Mouse (Mus musculus): Measurements from ENCODE around the gene Tfeb. TPM values are rescaled to one million over a fixed set of nuclear protein-coding genes. Genes with fewer than 3 reads are reported as not detected.
A peak's percentile ranks its signal among the peaks of the same experiment; 100 is the strongest.

Gene Tfeb
- total and polyA plus RNA-seq, 3 experiments, result 29.1 to 49.3 (median 39.9) TPM

- TF ChIP-seq ZC3H11A (IDR thresholded peaks at IDR 0.05; ENCODE audit: low read depth, low read length) (no peak), IRF4 (IDR thresholded peaks at IDR 0.05; ENCODE audit: low read depth, low read length) (peak; percentile 46), EP300 (IDR thresholded peaks at IDR 0.05; ENCODE audit: low read length) (peak; percentile 46; the same call in 1 of the 2 replicates), ETS1 (conservative IDR thresholded peaks at IDR 0.05; ENCODE audit: low read depth, low read length) (peak; percentile 56; the same call in 1 of the 2 replicates), TCF12 (IDR thresholded peaks at IDR 0.05; ENCODE audit: low read depth, low read length) (peak; percentile 88), POLR2A (IDR thresholded peaks at IDR 0.05; ENCODE audit: low read depth, low read length) (0 out of 2 replicates have a peak, but pooled peaks have one; percentile 23), MXI1 (IDR thresholded peaks at IDR 0.05; ENCODE audit: low read depth, low read length) (no peak; the same call in 1 of the 2 replicates), MYC (IDR thresholded peaks at IDR 0.05; ENCODE audit: low read depth, low read length) (0 out of 2 replicates have a peak, but pooled peaks have one; percentile 29), ELF1 (IDR thresholded peaks at IDR 0.05; ENCODE audit: low read depth, low read length) (no peak), UBTF (IDR thresholded peaks at IDR 0.05; ENCODE audit: low read depth, low read length) (0 out of 2 replicates have a peak, but pooled peaks have one; percentile 61), MEF2A (IDR thresholded peaks at IDR 0.05; ENCODE audit: borderline replicate concordance, low read depth, low read length) (peak; percentile 66), SIN3A (IDR thresholded peaks at IDR 0.05; ENCODE audit: low read length) (peak; percentile 58; the same call in 1 of the 2 replicates)
- in situ Hi-C loops (cut with MboI; ENCODE audit: low pct_ligation_motif_present, low pct_unique_long_range_greater_than_20kb, low sequenced_read_pairs), result no loop called here
- H3K27ac ChIP-seq (ENCODE audit: insufficient read depth, low read depth), result peak overlapping the region; percentile 79
- peaks cover 10 to 59% of the 10 kb centered on the region in 2 experiments for H3K36me3 ChIP-seq (replicated peaks in 1 of 2; ENCODE audit: control insufficient read depth in 1 of 2, insufficient read depth in 1 of 2, low read length in 1 of 2)
- peaks cover 30% of the 10 kb centered on the region for H3K79me2 ChIP-seq (replicated peaks; ENCODE audit: control insufficient read depth, extremely low read depth, insufficient read depth, poor library complexity, severe bottlenecking)
- H3K9me3 ChIP-seq (replicated peaks; ENCODE audit: low read length), result peaks cover 23% of the 10 kb centered on the region
- peak overlapping the region; percentile 61 for H3K9ac ChIP-seq (ENCODE audit: insufficient read depth, low read depth)
- no peak for DNase-seq (ENCODE audit: extremely low read depth)
- H3K27me3 ChIP-seq (replicated peaks), result no peaks in the 10 kb centered on the region
- H3K4me3 ChIP-seq (replicated peaks in 1 of 3; ENCODE audit: low read depth in 2 of 3, low read length in 2 of 3, poor library complexity in 1 of 3), result peak overlapping the region; percentile 12 to 40 (median 35)
- H3K4me1 ChIP-seq (ENCODE audit: control insufficient read depth in 1 of 2, insufficient read depth in 2 of 2), result peaks cover 22 to 58% of the 10 kb centered on the region in 2 experiments
- peak overlapping the region; percentile 66 for H3K4me2 ChIP-seq (ENCODE audit: insufficient read depth, low read depth, poor library complexity, severe bottlenecking)
- dilution Hi-C loops (cut with MboI; ENCODE audit: extremely low pct_ligation_motif_present, extremely low pct_unique_long_range_greater_than_20kb, low sequenced_read_pairs), result no loop called here
These were observed 12.1 kb downstream of the Tfeb start for GRCm38 (mm10) chr17:47748791-47749553.

- peak overlapping the region; percentile 61 for H3K9ac ChIP-seq (ENCODE audit: insufficient read depth, low read depth)
- TF ChIP-seq RAD21 (IDR thresholded peaks at IDR 0.05; ENCODE audit: low read depth, low read length) (no peak), E2F4 (IDR thresholded peaks at IDR 0.05; ENCODE audit: insufficient replicate concordance, low read depth, low read length) (no peak), MEF2A (IDR thresholded peaks at IDR 0.05; ENCODE audit: borderline replicate concordance, low read depth, low read length) (no peak), ETS1 (conservative IDR thresholded peaks at IDR 0.05; ENCODE audit: low read depth, low read length) (no peak), MYC (IDR thresholded peaks at IDR 0.05; ENCODE audit: low read depth, low read length) (no peak), IRF4 (IDR thresholded peaks at IDR 0.05; ENCODE audit: low read depth, low read length) (no peak), POLR2A (IDR thresholded peaks at IDR 0.05; ENCODE audit: low read depth, low read length) (no peak), CTCF (conservative IDR thresholded peaks at IDR 0.05 in 1 of 2, IDR thresholded peaks at IDR 0.05 in 1 of 2; ENCODE audit: low read depth in 2 of 2, low read length in 2 of 2) (no peak)
- peaks cover 24 to 63% of the 10 kb centered on the region in 2 experiments for H3K4me1 ChIP-seq (ENCODE audit: control insufficient read depth in 1 of 2, insufficient read depth in 2 of 2)
- no peak for DNase-seq (ENCODE audit: extremely low read depth)
- peaks cover 17% of the 10 kb centered on the region for H3K9me3 ChIP-seq (replicated peaks; ENCODE audit: low read length)
- peaks cover 5 to 53% of the 10 kb centered on the region in 2 experiments for H3K36me3 ChIP-seq (replicated peaks in 1 of 2; ENCODE audit: control insufficient read depth in 1 of 2, insufficient read depth in 1 of 2, low read length in 1 of 2)
- H3K4me3 ChIP-seq (replicated peaks in 1 of 3; ENCODE audit: low read depth in 2 of 3, low read length in 2 of 3, poor library complexity in 1 of 3), result peak overlapping the region in 2 of 3 experiments; percentile 35 to 40
- in situ Hi-C loops (cut with MboI; ENCODE audit: low pct_ligation_motif_present, low pct_unique_long_range_greater_than_20kb, low sequenced_read_pairs), result no loop called here
- peaks cover 31% of the 10 kb centered on the region for H3K79me2 ChIP-seq (replicated peaks; ENCODE audit: control insufficient read depth, extremely low read depth, insufficient read depth, poor library complexity, severe bottlenecking)
- no peaks in the 10 kb centered on the region for H3K27me3 ChIP-seq (replicated peaks)
- dilution Hi-C loops (cut with MboI; ENCODE audit: extremely low pct_ligation_motif_present, extremely low pct_unique_long_range_greater_than_20kb, low sequenced_read_pairs), result no loop called here
- H3K4me2 ChIP-seq (ENCODE audit: insufficient read depth, low read depth, poor library complexity, severe bottlenecking), result peak overlapping the region; percentile 66
- H3K27ac ChIP-seq (ENCODE audit: insufficient read depth, low read depth), result peak overlapping the region; percentile 79
These were observed 12.8 kb downstream of the Tfeb start for GRCm38 (mm10) chr17:47749626-47750025.

Data from CH12.LX (cell line).